ENCODE assay signal across 9 mouse cellular contexts in the genomic region with DNA sequence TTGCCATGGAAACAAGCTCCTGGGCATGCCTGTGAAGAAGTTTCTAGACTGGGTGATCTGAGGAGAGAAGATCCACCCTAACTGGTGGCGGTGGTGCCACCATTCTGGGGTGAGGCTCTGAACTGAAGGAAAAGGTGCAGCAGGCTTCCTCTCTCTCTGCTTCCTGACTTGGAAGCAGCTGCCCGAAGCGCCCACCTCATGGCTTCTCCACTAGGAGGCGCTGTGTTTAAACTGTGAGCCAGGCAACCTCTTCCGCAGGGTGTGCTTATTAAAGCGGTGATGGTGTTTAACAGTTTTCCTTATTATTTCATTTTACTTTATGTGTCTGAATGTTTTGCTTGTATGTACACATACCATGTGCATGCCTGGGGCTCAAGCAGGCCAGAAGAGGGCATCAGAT.
DNase-seq lines count a peak whose midpoint lies in the region; ATAC-seq and TF ChIP-seq lines count a peak whose summit lies in the region.
"Had no signal": no experiment of that assay in that cellular context is flagged by ENCODE, and none has a peak within 500 bp of the region (broad histone marks: within the 10 kb centered on the region; RNA-seq: fewer than 3 reads in every experiment).

No protein-coding gene starts in this region.

- no peak overlapping the region for H3K27ac ChIP-seq in kidney, adult 2 months (ENCODE audit: insufficient read depth, low read depth, low read length)
- no peak overlapping the region for H3K27ac ChIP-seq in testis, adult 2 months (ENCODE audit: control insufficient read depth, insufficient read depth, low read depth, low read length)
- no peak overlapping the region for H3K27ac ChIP-seq in heart, embryonic 12.5 days (ENCODE audit: poor library complexity, severe bottlenecking)
- H3K27ac ChIP-seq: embryonic facial prominence, embryonic 12.5 days had no signal

- no peaks in the 10 kb centered on the region for H3K27me3 ChIP-seq in kidney, adult 2 months (replicated peaks; ENCODE audit: control insufficient read depth, insufficient read depth, low read length)
- H3K27me3 ChIP-seq in testis, adult 2 months (ENCODE audit: control insufficient read depth, insufficient read depth, low read length): no peaks in the 10 kb centered on the region
- H3K27me3 ChIP-seq in heart, embryonic 12.5 days (replicated peaks): peaks cover 8% of the 10 kb centered on the region; the same call in 1 of the 2 replicates
- H3K27me3 ChIP-seq: embryonic facial prominence, embryonic 12.5 days had no signal

- TF ChIP-seq POLR2A in kidney, adult 2 months (IDR thresholded peaks at IDR 0.05; ENCODE audit: low read depth, low read length): no peak
- no peak for TF ChIP-seq POLR2A in testis, adult 2 months (IDR thresholded peaks at IDR 0.05; ENCODE audit: control insufficient read depth, low read depth, low read length)

- H3K4me3 ChIP-seq in kidney, adult 2 months (ENCODE audit: insufficient read depth, low read depth, low read length): no peak overlapping the region
- no peak overlapping the region for H3K4me3 ChIP-seq in testis, adult 2 months (ENCODE audit: control insufficient read depth, low read depth, low read length)
- H3K4me3 ChIP-seq in heart, embryonic 12.5 days: no peak overlapping the region
- H3K4me3 ChIP-seq: embryonic facial prominence, embryonic 12.5 days had no signal

- TF ChIP-seq CTCF in kidney, adult 2 months (conservative IDR thresholded peaks at IDR 0.05; ENCODE audit: insufficient read depth, insufficient read length, low read depth, low read length): 0 out of 2 replicates have a peak, but pooled peaks have one; percentile 17
- TF ChIP-seq CTCF in testis, adult 2 months (IDR thresholded peaks at IDR 0.05; ENCODE audit: control insufficient read depth, insufficient read depth, insufficient replicate concordance, low read depth, low read length): peak; percentile 61; the same call in 1 of the 2 replicates

- no peak for ATAC-seq in megakaryocyte-erythroid progenitor cell, adult 5-6 weeks (replicated peaks; ENCODE audit: low FRiP score, low TSS enrichment, poor library complexity, severe bottlenecking)
- no peak for ATAC-seq in heart, embryonic 12.5 days (ENCODE audit: insufficient number of reproducible peaks, low FRiP score)

- no peak overlapping the region for H3K4me2 ChIP-seq in heart, embryonic 12.5 days
- H3K4me2 ChIP-seq: embryonic facial prominence, embryonic 12.5 days had no signal

- no peak overlapping the region for H3K9ac ChIP-seq in heart, embryonic 12.5 days
- H3K9ac ChIP-seq: embryonic facial prominence, embryonic 12.5 days had no signal

- peaks cover 5% of the 10 kb centered on the region; the same call in 1 of the 2 replicates for H3K9me3 ChIP-seq in heart, embryonic 12.5 days (replicated peaks)
- H3K9me3 ChIP-seq: embryonic facial prominence, embryonic 12.5 days had no signal

- H3K36me3 ChIP-seq in kidney, adult 2 months (ENCODE audit: control insufficient read depth, insufficient read depth, low read length): no peaks in the 10 kb centered on the region
- H3K36me3 ChIP-seq in testis, adult 2 months (ENCODE audit: control insufficient read depth, insufficient read depth, low read length): no peaks in the 10 kb centered on the region
- no peaks in the 10 kb centered on the region for H3K36me3 ChIP-seq in heart, embryonic 12.5 days
- H3K36me3 ChIP-seq: embryonic facial prominence, embryonic 12.5 days had no signal

- WGBS in kidney, adult 2 months: 52% methylated on average over 6 of the region's 6 CpGs
- 44% methylated on average over 6 of the region's 6 CpGs for WGBS in heart, embryonic 12.5 days

- no peaks in the 10 kb centered on the region for H3K4me1 ChIP-seq in kidney, adult 2 months (ENCODE audit: control insufficient read depth, insufficient read depth, low read length)
- no peaks in the 10 kb centered on the region for H3K4me1 ChIP-seq in testis, adult 2 months (ENCODE audit: control insufficient read depth, insufficient read depth, low read length)
- H3K4me1 ChIP-seq in heart, embryonic 12.5 days (replicated peaks): no peaks in the 10 kb centered on the region
- H3K4me1 ChIP-seq: embryonic facial prominence, embryonic 12.5 days had no signal

- DNase-seq in kidney, adult 2 months: peak; percentile 5
- no peak for DNase-seq in kidney, postnatal 14 days
- DNase-seq in testis, postnatal 14 days (ENCODE audit: low spot score): no peak
- DNase-seq in c-Kit-positive CD71-positive TER-119-negative erythroid progenitor cells, embryonic 14.5 days (ENCODE audit: low read depth): peak; percentile 7
- DNase-seq in testis, postnatal 10 days (ENCODE audit: low spot score): peak; percentile 62

Comparison
In these comparisons a context has a peak if more than half of its experiments do, and no peak if none do; other contexts are left out.
1. DNase-seq: peak in kidney, adult 2 months (single experiment), c-Kit-positive CD71-positive TER-119-negative erythroid progenitor cells, embryonic 14.5 days (single experiment) and testis, postnatal 10 days (single experiment); none in kidney, postnatal 14 days (single experiment) and testis, postnatal 14 days (single experiment).